Mouse (Mus musculus) mature B cell (primary cell): ENCODE data around the gene Hgfac.

Experiments used
- in situ Hi-C: fragments of 300-500 bp; cut with MboI; formaldehyde crosslinking; loops from 2 replicates; pipeline ENCODE4 v1.14.3; 2019

Hgfac gene

DNA sequence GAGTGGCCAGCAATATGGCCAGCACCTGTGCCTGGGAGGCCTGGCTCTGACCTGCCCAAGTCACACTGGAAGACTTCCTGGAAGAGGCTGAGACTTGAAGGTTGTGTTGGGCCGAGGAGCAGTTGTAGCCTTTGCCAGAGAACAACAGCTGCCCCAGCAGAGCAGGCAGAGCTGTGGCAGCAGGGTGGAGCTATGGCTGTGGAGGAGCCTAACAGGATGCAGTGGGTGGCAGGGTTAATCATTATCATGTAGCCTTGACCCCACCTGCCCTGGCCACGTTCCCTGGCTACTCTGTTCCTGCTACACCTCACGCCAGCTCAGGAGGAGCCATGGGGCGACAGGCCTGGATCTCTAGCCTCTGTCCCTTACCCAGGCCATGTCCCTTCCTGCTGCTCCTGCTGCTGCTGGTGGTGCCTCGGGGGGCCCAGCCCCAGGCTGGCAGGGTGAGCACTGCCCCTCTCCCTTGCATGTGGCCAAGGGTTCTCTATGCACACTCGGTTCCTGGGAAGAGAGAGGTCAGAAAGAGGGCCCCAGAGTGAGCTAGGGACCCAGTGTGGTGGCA is at the start of gene Hgfac:
TSS of gene Hgfac (plus strand) at position 242 of the 562 bp plus-strand sequence.
- in situ Hi-C loops, result no loop called here

DNA sequence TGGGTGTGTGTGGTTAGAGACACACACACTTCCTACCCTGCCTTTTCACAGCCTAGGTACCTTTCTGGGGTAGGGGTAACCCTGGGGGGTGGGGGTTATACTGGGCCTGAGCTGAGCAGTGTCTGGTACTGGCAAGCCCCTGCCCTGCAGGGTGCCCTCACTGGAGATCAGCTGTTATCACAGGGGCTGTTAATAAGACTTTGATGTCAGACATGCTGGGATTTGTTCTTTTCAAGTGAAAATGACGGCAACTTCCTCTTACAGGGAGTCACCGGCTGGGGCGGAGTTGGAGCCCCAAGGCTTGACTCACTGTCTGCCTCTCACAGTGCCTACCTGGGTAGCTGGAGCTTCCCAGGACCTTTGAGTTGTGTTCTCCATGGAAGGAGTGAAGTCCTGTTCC is 42.6 kb upstream of the Hgfac start:
- in situ Hi-C loops, result no loop called here

DNA sequence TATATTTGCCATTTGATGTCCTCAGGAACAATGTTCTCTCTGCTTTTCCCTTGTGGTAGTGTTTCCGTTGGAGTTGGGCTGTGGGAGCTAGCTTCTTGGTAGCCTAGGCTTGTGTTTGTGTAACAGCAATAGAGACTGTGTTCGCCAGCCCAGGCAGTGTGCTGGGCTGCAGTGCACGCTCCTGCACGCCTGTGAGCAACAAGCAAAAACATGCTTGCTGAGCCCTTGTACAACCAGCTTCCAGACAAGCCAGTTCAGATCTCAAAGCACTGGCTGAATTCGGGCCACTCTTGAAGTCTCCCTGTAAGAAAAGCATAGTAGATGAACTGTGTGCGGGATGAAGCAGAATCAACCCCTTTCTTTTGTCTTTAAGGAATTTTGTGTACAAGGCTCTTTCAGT is 42.0 kb upstream of the Hgfac start:
- in situ Hi-C loops, result no loop called here

DNA sequence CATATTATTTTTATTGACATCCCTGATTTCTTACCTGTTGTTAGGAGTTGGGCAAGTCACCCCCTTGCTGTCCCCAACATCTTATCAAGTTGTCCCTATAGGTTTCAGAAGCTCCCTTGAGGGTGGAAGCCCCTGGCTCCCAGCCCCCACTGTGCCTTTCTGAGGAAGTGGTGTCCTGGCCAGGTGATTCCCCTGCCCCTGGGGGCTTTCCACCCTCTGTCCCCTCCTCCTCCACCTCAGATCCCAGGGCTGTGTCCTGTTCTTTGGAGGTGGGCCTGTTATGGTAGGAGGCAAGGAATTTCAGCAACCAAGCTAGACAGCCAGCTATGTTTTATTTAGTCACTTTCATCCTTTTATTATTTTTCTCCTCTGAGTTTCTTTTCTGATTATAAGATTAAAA is 41.0 kb upstream of the Hgfac start:
- in situ Hi-C loops, result no loop called here

DNA sequence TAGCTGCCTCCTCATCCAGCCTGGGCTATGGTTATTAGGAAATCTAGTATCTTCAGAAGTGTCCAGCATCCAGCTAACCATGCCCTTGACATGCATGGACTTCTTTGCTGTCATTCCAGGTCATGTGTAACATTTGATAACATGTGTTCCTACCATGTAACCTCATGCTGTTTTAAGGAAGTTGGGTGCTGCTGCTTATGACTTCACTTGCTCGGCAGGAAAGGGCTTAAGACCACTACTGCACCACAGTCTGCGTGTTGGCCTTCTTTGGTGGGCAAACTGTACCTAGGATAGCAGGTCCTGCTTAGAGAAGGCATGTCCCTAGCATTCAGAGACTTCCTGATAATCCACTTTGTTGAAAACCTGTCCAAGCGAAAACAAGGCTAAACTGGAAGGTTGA is 40.2 kb upstream of the Hgfac start:
- in situ Hi-C loops, result no loop called here

- in situ Hi-C loops, result no loop called here
Observed at GRCm38 (mm10) chr5:35003611-35004162, 37.6 kb upstream of the Hgfac start.

GRCm38 (mm10) chr5:35004769-35005168 is 36.5 kb upstream of the Hgfac start:
- in situ Hi-C loops, result no loop called here

GRCm38 (mm10) chr5:35005659-35006058 is 35.6 kb upstream of the Hgfac start:
- in situ Hi-C loops, result no loop called here

DNA sequence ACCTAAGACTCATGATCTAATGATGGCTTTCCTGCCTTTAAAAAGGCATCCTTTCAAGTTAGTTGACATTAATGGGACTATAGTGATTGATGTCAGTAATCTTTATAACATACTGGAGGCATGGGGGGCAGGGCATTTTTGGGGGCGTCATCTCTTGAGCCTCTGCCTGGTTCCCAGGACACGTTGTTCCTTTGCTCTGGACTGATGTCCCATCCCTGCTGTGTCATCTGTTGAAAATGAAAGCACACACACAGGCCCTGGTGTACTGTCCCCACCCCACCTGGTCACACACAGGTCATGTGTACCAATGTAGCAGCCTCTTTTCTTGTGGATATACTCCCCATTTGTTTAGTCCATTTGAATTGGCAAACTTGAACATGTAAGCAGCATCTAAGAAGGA is 34.7 kb upstream of the Hgfac start:
- in situ Hi-C loops, result no loop called here

GRCm38 (mm10) chr5:35009163-35009562 is 32.1 kb upstream of the Hgfac start:
- in situ Hi-C loops, result no loop called here

DNA sequence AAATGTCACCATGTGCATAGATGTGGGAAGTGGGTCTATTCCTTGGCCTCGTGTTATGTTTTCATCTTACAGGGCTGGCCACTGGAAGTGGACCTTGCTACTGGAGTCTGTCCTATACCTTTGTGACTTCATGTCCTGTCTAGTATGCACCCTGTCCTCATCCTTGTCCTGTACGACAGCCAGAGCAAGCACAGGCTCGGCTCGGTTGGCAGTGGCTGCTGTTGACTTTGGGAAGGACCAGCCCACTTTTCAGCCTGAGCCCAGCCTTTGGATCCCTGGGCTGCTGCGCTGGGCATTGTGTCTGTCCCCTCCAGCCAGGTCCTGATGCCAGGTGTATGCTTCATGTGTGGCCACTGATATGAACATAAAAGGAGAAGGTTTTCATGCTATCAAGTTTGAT is 30.7 kb upstream of the Hgfac start:
- in situ Hi-C loops, result no loop called here

GRCm38 (mm10) chr5:35011156-35011923 is 30.0 kb upstream of the Hgfac start:
- in situ Hi-C loops, result no loop called here

DNA sequence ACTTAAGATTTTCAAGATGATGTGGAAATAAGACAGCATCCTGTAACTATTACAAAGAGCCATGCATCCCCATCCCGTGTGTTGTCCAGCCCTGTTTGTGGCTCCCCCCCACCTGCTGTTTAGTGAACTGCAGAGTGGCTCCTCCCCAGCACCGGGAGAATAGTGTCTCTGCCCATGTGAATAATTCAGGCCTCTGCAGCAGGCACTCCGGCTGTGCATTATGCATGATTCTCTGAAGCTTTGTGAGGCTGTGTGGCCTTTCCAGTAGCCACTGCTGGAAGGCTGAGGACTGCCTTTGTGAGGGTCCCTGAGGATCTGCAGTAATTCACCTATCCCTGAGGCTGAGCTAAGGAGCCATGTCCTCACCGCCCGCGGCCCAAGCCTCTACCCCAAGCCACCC is 27.3 kb upstream of the Hgfac start:
- in situ Hi-C loops, result no loop called here

DNA sequence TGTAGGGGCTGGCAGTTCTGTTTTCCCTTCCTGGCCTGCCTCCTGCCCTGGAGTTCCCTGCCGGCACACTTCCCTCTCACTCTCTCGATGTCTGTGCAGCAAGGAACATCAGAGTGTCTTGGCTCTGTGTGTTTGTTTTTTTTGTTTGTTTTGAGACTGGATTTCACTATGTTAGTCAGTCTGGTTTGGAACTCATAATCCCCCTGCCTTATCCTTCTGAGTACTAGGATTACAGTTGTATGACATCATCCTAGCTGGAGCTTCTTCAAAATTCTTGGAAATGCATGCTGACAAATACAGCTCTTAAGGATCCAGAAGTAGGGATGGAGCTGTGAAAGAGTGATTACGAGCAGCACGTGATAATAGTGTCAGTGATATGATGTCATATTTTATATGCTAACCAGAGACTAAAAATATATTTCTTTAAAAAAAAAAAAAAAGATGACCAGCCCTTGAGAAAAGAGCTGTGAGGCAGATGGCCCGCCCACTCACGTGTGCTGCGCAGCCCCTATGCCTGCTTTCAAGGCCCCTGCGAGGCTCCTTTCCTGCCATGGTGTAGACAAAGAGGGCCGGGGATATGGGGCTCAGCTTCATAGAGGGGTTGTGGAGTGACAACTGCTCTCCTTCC is 21.5 kb upstream of the Hgfac start:
- in situ Hi-C loops, result no loop called here

GRCm38 (mm10) chr5:35020410-35021241 is 20.7 kb upstream of the Hgfac start:
- in situ Hi-C loops, result no loop called here

DNA sequence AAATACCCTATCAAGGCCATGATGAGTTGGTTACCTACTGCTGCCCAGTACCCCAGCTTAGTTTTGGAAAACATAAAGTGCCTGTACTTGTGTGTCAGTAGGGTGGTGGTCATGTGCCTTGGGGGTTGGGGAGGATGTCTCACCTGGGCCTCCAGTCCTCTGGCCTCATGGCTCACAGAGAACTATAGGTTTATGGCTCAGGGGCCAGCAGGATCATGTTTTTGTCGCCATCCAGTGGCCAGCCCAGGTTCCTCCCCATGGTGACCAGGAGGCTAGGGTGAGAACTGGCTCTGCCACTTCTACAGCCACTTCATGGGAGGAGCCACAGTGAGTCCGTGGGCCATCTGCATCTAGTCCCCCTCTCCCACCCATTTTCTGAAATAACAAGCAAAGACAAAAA is 16.3 kb upstream of the Hgfac start:
- in situ Hi-C loops, result no loop called here

DNA sequence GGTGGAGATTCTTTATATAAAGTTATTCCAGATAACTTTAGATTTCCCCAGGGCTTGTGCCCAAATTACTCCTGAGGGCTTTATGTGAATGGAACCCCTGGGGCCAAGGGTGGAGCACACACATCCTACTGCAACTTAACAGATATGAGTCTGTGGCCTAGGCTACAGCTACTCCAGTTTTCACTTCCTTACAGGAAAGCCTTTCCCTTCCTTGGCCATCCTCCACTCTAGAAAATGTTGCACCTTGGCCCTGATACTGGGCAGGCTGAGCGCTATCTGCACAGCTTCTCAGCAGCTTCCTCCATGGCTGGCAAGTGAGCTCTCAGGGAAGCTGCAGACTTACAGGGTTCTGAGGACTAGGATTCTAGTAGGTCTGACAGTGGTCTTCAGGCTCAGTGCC is 12.0 kb upstream of the Hgfac start:
- in situ Hi-C loops, result no loop called here

- in situ Hi-C loops, result no loop called here
Observed at GRCm38 (mm10) chr5:35029755-35030154, 11.6 kb upstream of the Hgfac start.

DNA sequence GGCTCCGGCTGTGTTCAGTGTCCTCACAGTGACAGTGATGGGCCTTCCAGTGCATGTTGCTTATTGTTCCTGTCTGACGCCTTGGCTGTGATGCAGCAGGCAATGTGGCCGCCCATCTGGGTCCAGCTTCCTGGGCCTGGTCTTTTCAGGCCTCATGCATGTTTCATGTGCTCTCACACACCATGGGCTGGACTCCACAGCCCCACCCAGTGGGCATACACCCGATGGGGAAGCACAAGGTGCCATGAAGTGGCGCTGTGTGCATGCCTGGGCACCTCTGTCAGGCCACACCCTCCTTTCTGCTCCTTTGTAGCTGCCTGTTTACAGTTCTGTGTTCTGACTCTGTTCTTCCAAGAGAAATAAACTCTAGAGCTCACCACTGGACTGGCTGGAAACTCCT is 8.2 kb upstream of the Hgfac start:
- in situ Hi-C loops, result no loop called here

DNA sequence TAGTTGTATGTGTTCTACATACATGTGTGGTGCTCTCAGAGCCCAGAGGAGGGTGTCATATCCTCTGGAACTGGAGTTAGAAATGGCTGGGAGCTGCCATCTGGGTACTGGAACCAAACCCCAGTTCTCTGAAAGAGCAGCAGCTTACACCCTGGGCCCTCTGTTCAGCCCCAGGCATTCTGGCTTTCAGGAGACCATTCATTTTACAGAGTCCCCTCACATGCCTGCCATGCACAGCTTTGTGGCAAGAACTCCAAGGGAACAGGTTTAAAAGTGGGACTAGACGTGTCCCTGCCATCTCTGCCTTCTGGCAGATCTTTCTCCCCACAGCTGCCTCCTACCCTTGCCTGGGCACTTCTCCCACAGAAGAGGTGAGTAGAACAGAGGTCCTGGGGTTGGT is 7.7 kb upstream of the Hgfac start:
- in situ Hi-C loops, result no loop called here

GRCm38 (mm10) chr5:35035141-35035540 is 6.2 kb upstream of the Hgfac start:
- in situ Hi-C loops, result no loop called here

GRCm38 (mm10) chr5:35035795-35036194 is 5.5 kb upstream of the Hgfac start:
- in situ Hi-C loops, result no loop called here
